ENCODE assay signal across 8 mouse cellular contexts in the genomic region with DNA sequence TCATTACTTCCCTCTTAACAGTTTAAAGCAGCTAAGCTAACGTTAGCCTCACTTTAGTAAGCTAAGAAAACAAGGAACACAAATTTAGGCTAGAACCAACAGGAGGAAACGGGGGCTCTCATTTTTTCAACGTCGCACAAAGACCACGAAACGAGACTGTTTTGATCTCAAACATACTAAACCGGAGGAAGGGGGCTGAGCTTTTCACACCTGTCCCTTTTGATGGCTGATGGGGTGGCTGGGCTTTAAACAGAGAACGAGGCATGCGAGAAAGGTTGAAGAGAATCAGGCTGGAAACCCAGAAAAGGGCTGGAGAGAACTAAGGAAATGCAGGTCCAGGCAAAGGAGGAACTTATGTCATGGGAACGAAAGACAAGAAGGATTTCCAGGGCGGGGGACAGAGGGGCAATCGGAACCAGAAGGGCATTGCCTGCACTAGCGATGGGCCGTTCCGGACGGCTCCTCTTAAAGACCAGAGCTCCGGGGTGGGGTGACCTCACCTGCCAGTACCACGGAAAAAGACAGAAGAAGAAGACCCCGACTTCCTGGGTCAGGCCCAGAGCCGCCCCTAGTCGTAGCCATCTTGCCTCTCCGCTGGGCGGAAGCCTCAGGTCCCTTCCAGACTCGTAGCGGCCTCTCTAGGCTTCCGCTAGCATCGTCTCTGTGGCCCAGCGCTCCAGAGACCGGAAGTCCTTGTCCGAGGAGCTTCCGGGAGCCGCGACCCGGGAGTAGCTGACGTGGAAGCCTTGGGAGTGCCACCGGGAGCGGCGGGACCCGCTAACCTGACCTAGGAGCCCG. TPM values are rescaled to one million over a fixed set of nuclear protein-coding genes. Genes with fewer than 3 reads are reported as not detected.
DNase-seq lines count a peak whose midpoint lies in the region; ATAC-seq and TF ChIP-seq lines count a peak whose summit lies in the region.

A gene (plus strand): TSS at position 429 of the 798 bp plus-strand sequence.
A gene (minus strand): TSS at position 695 of the 798 bp plus-strand sequence.

- peak; percentile 98 for DNase-seq in MN1 (ENCODE audit: low spot score)
- DNase-seq in cerebellum, adult 9-10 months = peak; percentile 92
- peak; percentile 95 for DNase-seq in hindbrain, embryonic 10.5 days (ENCODE audit: low spot score)
- peak; percentile 94 for DNase-seq in layer of hippocampus, adult 9-11 months
- peak; percentile 97 for DNase-seq in lung, postnatal 0 days (ENCODE audit: low spot score)
- DNase-seq in ovary, postnatal 14 days (ENCODE audit: low spot score) = peak; percentile 88
- DNase-seq in thymus, postnatal 14 days = peak; percentile 93

- no peaks in the 10 kb centered on the region for H3K9me3 ChIP-seq in hindbrain, embryonic 10.5 days
- H3K9me3 ChIP-seq in lung, postnatal 0 days (ENCODE audit: low read length) = no peaks in the 10 kb centered on the region

- peak within 1 kb of the TSS; percentile 63 for H3K9ac ChIP-seq in lung, postnatal 0 days (replicated peaks; ENCODE audit: low read depth)

- TF ChIP-seq CTCF in lung, postnatal 0 days (IDR thresholded peaks at IDR 0.05) = peak; percentile 64

- WGBS in hindbrain, embryonic 10.5 days = under 1% methylated on average over 40 of the region's 40 CpGs
- WGBS in lung, postnatal 0 days = under 1% methylated on average over 40 of the region's 40 CpGs

- TF ChIP-seq EP300 in lung, postnatal 0 days (IDR thresholded peaks at IDR 0.05) = peak; percentile 53

- ATAC-seq in frontal cortex, adult (ENCODE audit: low TSS enrichment) = peak; percentile 99
- peak; percentile 99 for ATAC-seq in lung, postnatal 0 days

- H3K4me2 ChIP-seq in lung, postnatal 0 days (replicated peaks; ENCODE audit: low read depth, low read length) = peak within 1 kb of the TSS; percentile 61

- H3K4me1 ChIP-seq in hindbrain, embryonic 10.5 days (replicated peaks) = peaks cover 28% of the 10 kb centered on the region
- peaks cover 7% of the 10 kb centered on the region; the same call in 1 of the 2 replicates for H3K4me1 ChIP-seq in lung, postnatal 0 days (ENCODE audit: insufficient read depth, low read depth, low read length)

- H3K36me3 ChIP-seq in hindbrain, embryonic 10.5 days = peaks cover 35% of the 10 kb centered on the region
- peaks cover 9% of the 10 kb centered on the region; the same call in 1 of the 2 replicates for H3K36me3 ChIP-seq in lung, postnatal 0 days (ENCODE audit: insufficient read depth, low read length)

- H3K27ac ChIP-seq in hindbrain, embryonic 10.5 days = peak within 1 kb of the TSS; percentile 95
- H3K27ac ChIP-seq in lung, postnatal 0 days (ENCODE audit: low read length) = peak within 1 kb of the TSS; percentile 83

- no peaks in the 10 kb centered on the region for H3K27me3 ChIP-seq in hindbrain, embryonic 10.5 days (ENCODE audit: insufficient read depth, poor library complexity, severe bottlenecking)
- H3K27me3 ChIP-seq in lung, postnatal 0 days (replicated peaks; ENCODE audit: insufficient read depth, low read length) = no peaks in the 10 kb centered on the region

- peak within 1 kb of the TSS; percentile 77 for H3K4me3 ChIP-seq in hindbrain, embryonic 10.5 days
- peak within 1 kb of the TSS; percentile 73 for H3K4me3 ChIP-seq in lung, postnatal 0 days (ENCODE audit: low read depth, low read length)

RNA-seq across cellular contexts. Expression of the first gene that starts in this region (rescaled TPM):
- polyA plus RNA-seq in hindbrain, embryonic 10.5 days (2016; fragmentation: Nextera tagmentation; extraction: Ambion mirVana) = 173 and 187 TPM in 2 replicates
- polyA plus RNA-seq in lung, postnatal 0 days (2015; fragmentation: Nextera tagmentation; extraction: Ambion mirVana) = 99.1 and 111 TPM in 2 replicates

RNA-seq across cellular contexts. Expression of the second gene that starts in this region (rescaled TPM):
- 112 and 127 TPM in 2 replicates for polyA plus RNA-seq in hindbrain, embryonic 10.5 days (2016; fragmentation: Nextera tagmentation; extraction: Ambion mirVana)
- 103 and 108 TPM in 2 replicates for polyA plus RNA-seq in lung, postnatal 0 days (2015; fragmentation: Nextera tagmentation; extraction: Ambion mirVana)

Comparison
In these comparisons a context has a peak if more than half of its experiments do, and no peak if none do; other contexts are left out.
1. Peak in every context shown above with its lines: DNase-seq, ATAC-seq, H3K4me3 ChIP-seq and H3K27ac ChIP-seq.